Mouse (Mus musculus) splenic B cell, adult 2 months (primary cell): ENCODE measurements at regions not wholly inside any gene's neighbourhood (a gene's known extent, or its start where the extent isn't known, plus 50 kb on each side); places are given as distances from the start of the nearest gene placed in this dataset.
"Not testable (repeated sequence)": the region's sequence is repeated elsewhere in the genome, so short reads cannot be mapped to it uniquely, and the experiment has no call there.

Source experiments
- DNase-seq: peaks from one replicate; pipeline ENCODE4 v3.0.0-alpha.2; 2011; ENCODE audit warnings: low read depth, low spot score
- H3K27me3 ChIP-seq: 2 replicates; pipeline ENCODE4 v1.6.1; 2012; ENCODE audit warnings: mild to moderate bottlenecking, low read length, moderate library complexity, mixed read lengths; ENCODE audit not compliant: control insufficient read depth, poor library complexity, insufficient read depth, severe bottlenecking
- H3K36me3 ChIP-seq: 2 replicates; pipeline ENCODE4 v1.6.1; 2012; ENCODE audit warnings: mild to moderate bottlenecking, low read length, moderate library complexity, mixed read lengths; ENCODE audit not compliant: control insufficient read depth, poor library complexity, insufficient read depth, severe bottlenecking

DNA sequence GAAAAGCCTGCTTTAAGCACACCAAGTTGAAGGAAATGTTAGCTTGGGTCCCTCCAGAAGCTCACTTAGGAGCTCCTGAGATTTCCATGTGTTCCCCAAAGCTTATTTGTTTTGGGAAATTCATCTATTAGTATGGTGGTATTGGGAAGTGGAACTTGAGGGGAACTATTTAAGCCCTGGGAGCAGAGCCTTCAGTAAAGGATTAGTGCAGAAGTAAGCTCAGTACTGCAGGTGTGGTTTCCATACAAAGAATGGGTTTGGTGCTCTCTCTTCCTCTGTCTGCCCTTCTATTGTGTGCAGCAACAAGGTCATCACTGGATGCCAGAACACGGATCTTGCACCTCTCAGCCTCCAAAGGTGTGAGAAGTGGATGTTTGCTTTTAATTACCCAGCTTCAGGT lies 57.2 kb downstream of the Foxa2 start:
- H3K36me3 ChIP-seq, result no peaks in the 10 kb centered on the region
- no peak for DNase-seq
- H3K27me3 ChIP-seq, result no peaks in the 10 kb centered on the region

DNA sequence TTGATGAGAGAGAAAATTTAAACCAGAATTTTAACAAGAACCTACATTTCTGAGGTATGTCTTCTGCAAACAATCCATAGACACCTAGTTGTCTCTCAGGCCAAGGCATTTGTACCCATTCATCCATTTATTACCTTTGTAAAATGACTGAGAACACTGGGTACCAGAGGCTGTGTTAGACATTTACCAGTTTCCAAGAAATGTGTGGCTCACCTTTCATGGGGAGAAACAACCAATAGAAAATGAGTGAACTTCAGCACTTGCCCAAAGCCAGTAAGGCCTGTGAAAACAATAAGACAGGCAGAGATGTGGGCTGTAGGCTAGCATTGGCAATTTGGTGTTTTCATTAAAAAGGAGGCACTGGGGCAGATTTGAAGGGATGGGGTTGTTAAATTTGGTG lies 58.2 kb downstream of the Foxa2 start:
- H3K27me3 ChIP-seq, result no peaks in the 10 kb centered on the region
- DNase-seq, result no peak
- H3K36me3 ChIP-seq, result no peaks in the 10 kb centered on the region

DNA sequence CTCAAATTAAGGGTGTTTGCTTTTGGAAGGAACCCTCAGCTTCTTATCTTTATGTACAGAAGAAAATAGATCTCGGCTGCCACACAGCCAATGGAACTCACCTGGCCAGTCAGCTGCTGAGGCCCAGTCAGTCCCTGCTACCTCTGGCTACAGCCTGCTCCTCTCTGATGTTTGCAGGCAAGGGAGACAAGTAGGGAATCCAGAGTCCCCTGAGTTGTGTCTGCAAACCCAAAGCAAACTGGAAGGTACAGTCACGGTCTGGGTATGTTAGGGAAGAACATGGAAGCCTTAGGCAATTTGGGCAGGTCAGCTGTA lies 61.6 kb downstream of the Foxa2 start:
- H3K36me3 ChIP-seq, result no peaks in the 10 kb centered on the region
- DNase-seq, result no peak
- H3K27me3 ChIP-seq, result no peaks in the 10 kb centered on the region

DNA sequence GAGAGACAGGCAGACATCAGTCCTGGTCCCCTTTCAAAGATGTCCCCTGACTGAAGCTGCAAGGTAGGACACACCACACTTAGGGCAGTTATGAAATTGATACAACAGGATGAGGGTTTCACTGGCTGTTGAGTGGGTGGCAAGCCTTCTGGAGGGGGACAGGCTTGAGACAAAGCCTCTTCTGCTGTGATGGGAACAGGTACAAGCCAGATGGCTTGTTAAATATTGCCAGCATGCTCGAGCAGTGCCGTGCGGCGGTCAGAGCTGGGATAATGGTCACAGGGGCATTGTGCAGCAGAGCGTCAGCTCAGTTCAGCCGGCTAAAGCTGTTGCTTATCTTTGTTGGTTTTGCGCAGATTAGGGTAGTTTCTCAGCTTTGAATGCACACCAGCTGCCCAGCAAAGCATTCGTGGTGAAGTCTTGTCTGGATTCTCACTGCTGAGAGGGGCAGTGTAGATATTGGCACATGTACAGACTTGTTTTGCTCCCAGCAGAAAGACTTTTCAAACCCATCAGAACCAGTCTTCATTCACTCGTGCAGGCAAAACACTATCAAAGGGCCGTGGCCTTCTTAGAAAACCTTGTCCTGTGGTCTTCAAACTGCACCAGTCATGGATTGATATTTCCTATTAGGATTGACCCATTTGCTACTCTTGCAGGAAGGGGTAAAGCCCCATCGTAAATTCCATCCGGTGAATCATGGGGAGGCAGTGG lies 62.1 kb downstream of the Foxa2 start:
- H3K36me3 ChIP-seq, result no peaks in the 10 kb centered on the region
- H3K27me3 ChIP-seq, result no peaks in the 10 kb centered on the region
- DNase-seq, result no peak

DNA sequence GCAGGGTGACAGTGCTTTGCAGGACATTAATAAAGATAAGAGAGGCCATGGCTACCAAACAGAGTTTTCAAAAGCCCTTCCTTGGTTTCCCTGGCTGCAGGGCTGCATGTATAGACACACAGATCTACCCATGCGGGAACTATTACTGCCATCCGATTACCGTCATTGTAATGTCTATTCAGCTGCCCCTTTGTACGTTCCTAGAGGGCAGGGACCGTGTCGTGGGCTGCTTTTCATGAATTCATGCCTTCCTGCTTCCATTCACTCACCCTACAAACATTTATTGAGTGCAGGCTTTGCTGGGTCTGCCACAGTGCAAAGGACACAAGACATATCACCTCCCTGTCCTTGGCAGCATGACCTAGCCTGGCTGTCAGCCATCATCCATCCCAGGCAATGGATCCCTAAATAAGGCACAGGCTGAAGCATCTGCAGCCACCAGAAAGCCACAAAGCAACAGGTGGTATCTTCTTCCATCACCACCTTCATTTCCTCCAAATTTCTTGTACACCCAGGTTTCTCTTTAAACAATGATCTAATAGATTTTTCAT lies 65.8 kb downstream of the Foxa2 start:
- Histone ChIP-seq H3K36me3 (no peaks in the 10 kb centered on the region), H3K27me3 (no peaks in the 10 kb centered on the region)
- no peak for DNase-seq

DNA sequence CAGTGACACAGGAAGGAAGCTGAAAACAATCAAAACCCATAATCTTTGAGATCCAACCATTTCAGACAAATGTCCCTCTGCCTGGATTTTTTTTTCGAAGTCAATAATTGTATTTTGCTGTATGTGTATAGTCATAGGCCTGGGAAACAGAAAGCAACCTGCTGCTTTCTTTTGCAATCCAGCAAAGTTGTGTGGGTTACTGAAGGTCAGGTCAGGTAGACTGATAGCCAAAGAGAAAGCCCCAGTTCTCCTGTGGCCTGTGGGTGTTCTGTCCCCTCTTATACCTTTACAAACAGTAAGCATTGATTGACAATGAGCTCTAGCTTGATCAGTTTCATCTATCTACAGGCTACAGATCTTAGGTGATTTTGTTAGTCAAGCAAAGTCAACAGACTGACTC lies 66.4 kb downstream of the Foxa2 start:
- H3K27me3 ChIP-seq, result no peaks in the 10 kb centered on the region
- no peaks in the 10 kb centered on the region for H3K36me3 ChIP-seq
- no peak for DNase-seq

- Histone ChIP-seq H3K36me3 (no peaks in the 10 kb centered on the region), H3K27me3 (no peaks in the 10 kb centered on the region)
- no peak for DNase-seq
These were observed 67.0 kb downstream of the Foxa2 start for GRCm38 (mm10) chr2:147979660-147980364.

- no peak for DNase-seq
- Histone ChIP-seq H3K36me3 (no peaks in the 10 kb centered on the region), H3K27me3 (no peaks in the 10 kb centered on the region)
These were observed 67.8 kb downstream of the Foxa2 start for GRCm38 (mm10) chr2:147979001-147979400.

DNA sequence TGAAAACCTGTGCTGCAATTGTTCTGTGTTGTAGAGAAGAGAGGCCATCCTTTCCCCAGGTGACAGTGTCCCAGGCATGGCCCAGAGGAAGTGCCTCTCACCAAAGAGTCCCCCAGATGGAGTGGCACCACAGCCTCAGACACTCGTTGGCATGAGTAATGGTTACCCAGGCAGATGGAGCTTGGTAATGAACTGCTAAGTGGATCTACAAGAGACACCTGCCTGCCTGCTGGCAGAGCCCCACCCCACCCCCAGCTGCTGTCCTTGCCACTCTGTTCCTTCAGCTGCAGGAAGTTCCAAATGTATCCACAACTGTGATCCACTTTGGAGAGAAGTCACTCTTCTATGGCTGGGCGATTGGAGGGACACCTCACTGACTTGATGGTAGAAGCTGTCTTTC lies 72.0 kb downstream of the Foxa2 start:
- no peaks in the 10 kb centered on the region for H3K36me3 ChIP-seq
- no peaks in the 10 kb centered on the region for H3K27me3 ChIP-seq
- no peak for DNase-seq

DNA sequence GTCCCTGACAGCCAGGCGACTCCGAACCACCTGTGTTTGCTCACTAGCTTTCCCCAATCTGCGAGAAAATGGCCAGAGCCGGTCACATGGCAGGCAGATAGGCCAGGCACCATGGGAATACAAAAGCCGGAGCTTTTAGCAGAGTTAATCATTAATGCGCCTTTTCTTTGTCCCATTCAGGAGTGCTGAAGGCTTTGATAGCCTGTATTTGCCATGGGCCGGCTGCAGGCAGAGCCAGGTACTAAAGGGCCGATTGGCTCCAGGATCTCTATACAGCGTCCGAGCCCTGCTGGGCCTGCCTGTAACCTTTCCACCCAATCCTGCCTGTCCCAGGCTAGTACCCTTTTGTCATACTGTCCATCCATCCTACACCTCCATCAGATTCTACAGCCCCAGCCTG lies 78.1 kb downstream of the Foxa2 start:
- no peak for DNase-seq
- H3K27me3 ChIP-seq, result no peaks in the 10 kb centered on the region
- H3K36me3 ChIP-seq, result no peaks in the 10 kb centered on the region

- Histone ChIP-seq H3K27me3 (no peaks in the 10 kb centered on the region), H3K36me3 (no peaks in the 10 kb centered on the region)
- DNase-seq, result no peak
These were observed 78.8 kb downstream of the Foxa2 start for GRCm38 (mm10) chr2:147967829-147968529.

DNA sequence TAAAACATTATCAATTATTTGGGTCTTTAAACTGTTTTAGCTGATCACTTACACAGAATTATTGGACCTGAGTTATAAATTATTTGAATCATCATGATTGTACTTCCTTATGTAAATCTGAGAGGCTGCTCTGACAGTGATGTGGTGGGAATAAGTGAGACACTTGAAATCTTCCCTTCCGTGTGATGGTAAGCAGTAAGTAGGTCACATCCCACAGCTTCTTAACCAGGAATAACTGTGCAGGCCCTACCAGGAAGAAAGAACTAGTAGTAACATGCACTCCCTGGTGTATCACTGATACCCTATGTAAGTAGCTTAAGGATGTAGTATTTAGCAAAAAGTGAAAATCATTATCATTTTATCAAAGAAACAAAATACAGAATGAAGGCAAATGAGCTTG lies 83.5 kb downstream of the Foxa2 start:
- H3K27me3 ChIP-seq, DNase-seq, H3K36me3 ChIP-seq: not testable (repeated sequence)

DNA sequence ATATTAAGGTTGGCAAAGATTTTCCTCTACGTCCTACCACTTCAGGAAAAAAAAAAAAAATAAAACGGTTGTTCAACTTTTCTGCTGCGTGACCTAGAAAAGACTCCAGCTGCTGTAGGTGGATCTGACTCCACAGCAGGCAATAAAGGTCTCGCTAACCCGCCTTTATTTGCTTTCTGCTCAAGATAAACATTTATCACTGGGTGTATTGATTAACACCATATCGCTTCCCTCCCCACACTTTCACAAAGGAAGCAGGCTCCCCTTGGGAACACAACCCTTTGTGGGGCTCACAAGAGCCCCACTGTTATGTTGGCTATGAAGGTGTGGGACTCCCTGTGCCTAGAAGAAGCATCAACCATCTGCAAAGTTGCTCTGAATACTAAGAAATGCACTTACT lies 85.1 kb downstream of the Foxa2 start:
- no peak for DNase-seq
- H3K27me3 ChIP-seq, result no peaks in the 10 kb centered on the region
- H3K36me3 ChIP-seq, result no peaks in the 10 kb centered on the region

- Histone ChIP-seq H3K27me3 (no peaks in the 10 kb centered on the region), H3K36me3 (no peaks in the 10 kb centered on the region)
- no peak for DNase-seq
These were observed 92.6 kb downstream of the Foxa2 start for GRCm38 (mm10) chr2:147954183-147954582.

GRCm38 (mm10) chr2:147951233-147951632 lies 95.5 kb downstream of the Foxa2 start:
- Histone ChIP-seq H3K36me3 (no peaks in the 10 kb centered on the region), H3K27me3 (no peaks in the 10 kb centered on the region; the same call in 1 of the 2 replicates)

More at GRCm38 (mm10) chr2:147951233-147951632, 95.5 kb downstream of the Foxa2 start:
- DNase-seq, result no peak
